Mouse (Mus musculus) stomach, embryonic 16.5 days (tissue): Measurements from ENCODE around the gene Fam136a. TPM values are rescaled to one million over a fixed set of nuclear protein-coding genes. Genes with fewer than 3 reads are reported as not detected.

Source experiments
- ATAC-seq: fragments of 200-750 bp; cut with Nextera tagmentation; 2 replicates; pipeline ENCODE4 v1.8.0; 2017; ENCODE audit warnings: moderate number of reproducible peaks, moderate TSS enrichment; ENCODE audit not compliant: insufficient read depth, low FRiP score
- H3K27ac ChIP-seq: fragments of 300-500 bp; sonication (generic); 2 replicates; pipeline ENCODE4 v1.5.1; 2014; ENCODE audit warnings: low read length
- H3K27me3 ChIP-seq: fragments of 300-500 bp; sonication (generic); 2 replicates; pipeline ENCODE4 v1.6.1; 2014; ENCODE audit warnings: low read length, control low read depth, mixed read lengths; ENCODE audit not compliant: control insufficient read depth, insufficient read depth
- H3K36me3 ChIP-seq: fragments of 300-500 bp; sonication (generic); 2 replicates; pipeline ENCODE4 v1.6.1; 2014; ENCODE audit warnings: low read length; ENCODE audit not compliant: control insufficient read depth, insufficient read depth
- H3K4me1 ChIP-seq: fragments of 300-500 bp; sonication (generic); 2 replicates; pipeline ENCODE4 v1.6.1; 2014; ENCODE audit warnings: low read length, control low read depth, mixed read lengths; ENCODE audit not compliant: control insufficient read depth, insufficient read depth
- H3K4me2 ChIP-seq: fragments of 300-500 bp; sonication (generic); 2 replicates; pipeline ENCODE4 v1.6.1; 2014; ENCODE audit warnings: low read depth, low read length, mixed read lengths
- H3K4me3 ChIP-seq: fragments of 300-500 bp; sonication (generic); replicated peaks from 2 replicates; pipeline ENCODE4 v1.5.1; 2014; ENCODE audit warnings: mild to moderate bottlenecking, low read length
- H3K9ac ChIP-seq: fragments of 300-500 bp; sonication (generic); 2 replicates; pipeline ENCODE4 v1.6.1; 2014; ENCODE audit warnings: low read length
- H3K9me3 ChIP-seq: fragments of 300-500 bp; sonication (generic); replicated peaks from 2 replicates; pipeline ENCODE4 v1.6.1; 2016; ENCODE audit warnings: low read length, control low read depth; ENCODE audit not compliant: control insufficient read depth
- WGBS: fragments of 180-500 bp; shearing (Covaris S2); extraction: QIAGEN DNeasy Blood & Tissue Kit; methylation state at CpG from one replicate; pipeline ENCODE4 v1.1.7; 2014; 5-methylcytosine and 5-hydroxymethylcytosine counted together
- polyA plus RNA-seq: library from polyadenylated mRNA; unstranded; fragments of >200 nt; fragmentation: Nextera tagmentation; extraction: Ambion mirVana; gene quantifications from 2 replicates; pipeline ENCODE4 v1.2.1, GENCODE M21; 2015

Gene Fam136a
- polyA plus RNA-seq, 1 experiment from 2014 or later = 128 TPM

DNA sequence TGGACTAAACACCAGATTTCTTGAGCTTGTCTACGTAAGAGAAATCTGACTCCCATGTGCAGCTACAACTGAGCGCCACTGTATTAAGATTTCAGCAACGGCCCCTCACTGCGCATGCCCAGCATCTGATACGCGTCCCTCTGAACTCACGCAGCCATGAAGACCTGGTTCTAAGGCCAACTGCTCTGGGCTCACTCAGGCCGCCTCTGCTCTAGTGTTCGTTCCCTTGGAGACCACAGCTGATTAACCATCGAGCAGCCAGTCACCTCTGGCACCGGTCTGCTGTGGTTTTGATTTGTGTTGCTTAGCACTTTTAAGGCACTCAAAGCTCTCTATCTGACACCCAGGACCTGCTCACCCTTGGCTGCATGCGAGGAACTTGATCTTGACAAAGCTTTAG is 21.9 kb downstream of the Fam136a start:
- ATAC-seq = no peak
- Histone ChIP-seq H3K4me3 (no peak overlapping the region), H3K27me3 (no peaks in the 10 kb centered on the region), H3K9ac (no peak overlapping the region), H3K4me1 (no peaks in the 10 kb centered on the region), H3K27ac (no peak overlapping the region), H3K36me3 (peaks cover 39% of the 10 kb centered on the region; the same call in 1 of the 2 replicates), H3K9me3 (no peaks in the 10 kb centered on the region), H3K4me2 (no peak overlapping the region)
- WGBS = 87% methylated on average over 12 of the region's 12 CpGs

DNA sequence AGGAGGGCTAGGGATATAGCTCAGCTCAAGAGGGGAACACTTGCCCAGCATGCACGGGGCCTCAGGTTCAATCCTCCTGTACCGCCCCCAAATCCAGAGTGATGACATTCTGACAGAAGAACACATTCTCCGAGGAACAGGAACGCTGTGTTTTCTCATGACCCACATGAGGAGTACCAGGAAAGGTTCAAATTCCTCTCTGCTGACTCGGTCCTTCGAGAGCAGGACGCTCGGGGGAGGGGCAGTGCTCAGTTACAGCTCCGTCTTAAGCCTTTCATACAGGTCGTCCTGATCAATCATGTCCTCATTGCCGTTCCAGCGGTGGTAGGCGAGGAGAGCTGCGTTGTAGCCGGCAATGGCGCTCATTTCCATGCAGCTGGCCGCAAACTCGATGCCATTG is 23.0 kb downstream of the Fam136a start:
- H3K27me3 ChIP-seq = no peaks in the 10 kb centered on the region
- peaks cover 39% of the 10 kb centered on the region; the same call in 1 of the 2 replicates for H3K36me3 ChIP-seq
- no peaks in the 10 kb centered on the region for H3K9me3 ChIP-seq
- no peaks in the 10 kb centered on the region for H3K4me1 ChIP-seq
- no peak overlapping the region for H3K27ac ChIP-seq
- ATAC-seq = no peak
- no peak overlapping the region for H3K4me2 ChIP-seq
- no peak overlapping the region for H3K4me3 ChIP-seq
- no peak overlapping the region for H3K9ac ChIP-seq
- 68% methylated on average over 18 of the region's 18 CpGs for WGBS

DNA sequence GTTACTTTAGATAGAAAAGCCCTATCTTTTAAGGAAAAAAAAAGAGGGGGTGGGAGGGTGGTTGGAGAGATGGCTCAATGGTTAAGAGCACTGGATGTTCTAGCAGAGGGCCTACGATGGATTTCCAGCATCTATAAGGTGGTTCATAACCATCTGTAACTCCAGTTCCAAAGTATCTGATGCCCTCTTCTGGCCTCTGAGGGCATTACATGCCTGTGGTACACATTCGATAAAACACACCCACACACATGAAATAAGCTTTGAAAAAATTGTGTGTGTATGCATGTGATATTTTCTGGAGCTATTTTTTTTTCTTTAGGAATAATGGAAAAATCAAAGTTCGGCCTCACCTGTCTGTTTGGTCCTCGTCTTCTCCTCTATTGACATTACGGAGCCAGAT is 25.9 kb downstream of the Fam136a start:
- WGBS = 93% methylated on average over 5 of the region's 5 CpGs
- no peak overlapping the region for H3K9ac ChIP-seq
- no peak overlapping the region for H3K4me2 ChIP-seq
- peaks cover 20% of the 10 kb centered on the region for H3K4me1 ChIP-seq
- no peak overlapping the region for H3K27ac ChIP-seq
- no peaks in the 10 kb centered on the region for H3K27me3 ChIP-seq
- peaks cover 36% of the 10 kb centered on the region; the same call in 1 of the 2 replicates for H3K36me3 ChIP-seq
- H3K4me3 ChIP-seq = no peak overlapping the region
- no peak for ATAC-seq
- no peaks in the 10 kb centered on the region for H3K9me3 ChIP-seq

DNA sequence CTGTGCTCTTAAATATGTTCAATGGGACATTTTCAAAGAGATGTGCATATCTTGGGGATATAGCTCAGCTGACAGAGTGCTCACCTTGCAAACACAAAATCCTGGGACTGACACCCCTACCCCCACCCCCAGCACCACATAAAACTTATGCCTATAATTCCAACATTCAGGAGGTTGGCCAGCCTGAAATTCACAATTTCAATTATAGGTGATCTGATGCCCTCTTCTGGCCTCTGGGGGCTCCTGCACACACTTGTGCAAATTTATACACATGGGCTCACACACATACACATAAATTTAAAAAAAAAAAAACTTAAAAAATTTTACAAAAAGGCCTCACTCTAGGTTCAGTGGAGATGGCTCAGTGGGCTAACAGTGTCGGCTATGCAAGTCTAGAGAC is 27.7 kb downstream of the Fam136a start:
- Histone ChIP-seq H3K9me3 (no peaks in the 10 kb centered on the region), H3K27me3 (no peaks in the 10 kb centered on the region), H3K4me2 (no peak overlapping the region), H3K36me3 (peaks cover 30% of the 10 kb centered on the region; the same call in 1 of the 2 replicates), H3K4me1 (peaks cover 26% of the 10 kb centered on the region), H3K9ac (no peak overlapping the region), H3K4me3 (no peak overlapping the region), H3K27ac (no peak overlapping the region)
- ATAC-seq = no peak
- 93% methylated on average over 1 of the region's 1 CpGs for WGBS

DNA sequence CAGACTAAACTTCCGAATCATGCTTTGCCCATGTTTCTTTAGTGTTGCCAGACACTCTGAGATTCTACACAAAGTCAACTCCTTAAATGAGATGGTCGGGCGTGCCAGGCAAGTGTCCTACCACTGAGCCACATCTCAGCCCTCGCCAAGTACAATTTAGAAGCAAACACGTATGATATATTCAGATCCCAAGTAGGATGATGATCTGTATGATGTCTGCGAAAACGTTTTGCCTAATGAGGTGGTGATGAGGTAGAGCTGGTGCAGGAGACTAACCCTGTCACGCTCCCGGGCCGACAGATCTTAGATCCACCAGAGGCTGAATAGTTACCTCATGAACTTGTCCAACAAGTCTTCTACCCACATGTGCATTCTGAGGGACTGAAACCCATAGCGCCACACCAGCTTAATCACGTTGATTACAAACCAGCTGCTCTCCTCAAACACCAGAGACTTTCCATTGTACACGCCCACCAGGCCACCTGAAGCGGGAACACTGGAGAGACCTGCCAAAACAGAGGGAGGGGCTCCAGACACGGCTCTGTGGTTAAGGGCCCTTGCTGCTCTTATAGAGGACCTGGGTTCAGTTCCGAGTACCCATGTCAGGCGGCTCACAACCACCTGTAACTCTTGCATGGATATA is 28.8 kb downstream of the Fam136a start:
- H3K4me1 ChIP-seq = peaks cover 26% of the 10 kb centered on the region
- no peaks in the 10 kb centered on the region for H3K9me3 ChIP-seq
- peak overlapping the region; percentile 92; the same call in 1 of the 2 replicates for H3K4me2 ChIP-seq
- H3K4me3 ChIP-seq = no peak overlapping the region
- H3K36me3 ChIP-seq = peaks cover 22% of the 10 kb centered on the region; the same call in 1 of the 2 replicates
- H3K27me3 ChIP-seq = no peaks in the 10 kb centered on the region
- no peak for ATAC-seq
- 78% methylated on average over 17 of the region's 17 CpGs for WGBS
- H3K27ac ChIP-seq = peak overlapping the region; percentile 43
- no peak overlapping the region for H3K9ac ChIP-seq

DNA sequence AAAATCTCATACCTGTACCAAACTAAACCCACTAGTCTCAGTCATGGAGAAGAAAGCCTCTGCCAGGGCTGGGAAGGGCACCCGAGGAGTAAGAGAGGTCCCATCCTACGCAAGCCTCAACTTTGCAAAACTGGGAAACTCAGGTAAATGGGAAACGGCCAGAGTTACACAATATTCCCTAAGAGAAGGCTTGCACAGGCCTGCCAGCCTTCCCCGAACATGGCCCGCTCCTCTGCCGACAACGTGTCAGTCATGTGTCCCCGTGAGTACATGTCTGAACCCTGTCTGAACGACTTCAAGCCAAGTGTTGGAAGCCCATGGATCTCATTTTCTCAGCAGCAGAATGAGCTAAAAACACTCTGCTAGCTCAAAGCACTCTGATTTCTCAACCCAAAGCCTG is 29.6 kb downstream of the Fam136a start:
- ATAC-seq = no peak
- Histone ChIP-seq H3K4me2 (peak overlapping the region; percentile 92), H3K9me3 (no peaks in the 10 kb centered on the region), H3K27me3 (no peaks in the 10 kb centered on the region), H3K9ac (peak overlapping the region; percentile 2; the same call in 1 of the 2 replicates), H3K4me3 (peak overlapping the region; percentile 99), H3K36me3 (peaks cover 20% of the 10 kb centered on the region; the same call in 1 of the 2 replicates), H3K27ac (peak overlapping the region; percentile 43), H3K4me1 (peaks cover 26% of the 10 kb centered on the region)
- WGBS = 68% methylated on average over 9 of the region's 9 CpGs

DNA sequence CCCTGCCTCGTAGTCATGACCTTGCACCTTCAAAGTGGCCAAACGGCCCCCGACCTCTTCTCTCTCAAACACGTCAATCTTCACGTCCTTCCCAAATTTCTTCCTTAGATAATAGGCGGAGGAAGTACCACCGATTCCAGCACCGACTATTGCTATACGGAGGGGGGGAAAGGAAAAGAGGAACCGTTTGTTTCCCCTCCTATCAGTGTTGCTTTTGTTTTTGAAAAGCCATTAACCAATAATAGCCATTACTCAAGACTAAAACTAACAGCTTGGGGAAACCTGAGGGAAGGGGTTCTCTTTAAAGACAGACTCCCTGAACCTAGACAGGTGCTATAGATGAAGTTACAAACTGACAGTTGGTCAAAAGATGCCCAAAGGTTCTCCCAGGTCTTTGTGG is 30.5 kb downstream of the Fam136a start:
- ATAC-seq = no peak
- H3K27ac ChIP-seq = peak overlapping the region; percentile 94; the same call in 1 of the 2 replicates
- H3K9ac ChIP-seq = peak overlapping the region; percentile 93
- peak overlapping the region; percentile 92 for H3K4me2 ChIP-seq
- no peaks in the 10 kb centered on the region for H3K9me3 ChIP-seq
- H3K4me1 ChIP-seq = peaks cover 29% of the 10 kb centered on the region
- H3K4me3 ChIP-seq = peak overlapping the region; percentile 99
- no peaks in the 10 kb centered on the region for H3K27me3 ChIP-seq
- peaks cover 11% of the 10 kb centered on the region; the same call in 1 of the 2 replicates for H3K36me3 ChIP-seq
- 18% methylated on average over 10 of the region's 10 CpGs for WGBS

DNA sequence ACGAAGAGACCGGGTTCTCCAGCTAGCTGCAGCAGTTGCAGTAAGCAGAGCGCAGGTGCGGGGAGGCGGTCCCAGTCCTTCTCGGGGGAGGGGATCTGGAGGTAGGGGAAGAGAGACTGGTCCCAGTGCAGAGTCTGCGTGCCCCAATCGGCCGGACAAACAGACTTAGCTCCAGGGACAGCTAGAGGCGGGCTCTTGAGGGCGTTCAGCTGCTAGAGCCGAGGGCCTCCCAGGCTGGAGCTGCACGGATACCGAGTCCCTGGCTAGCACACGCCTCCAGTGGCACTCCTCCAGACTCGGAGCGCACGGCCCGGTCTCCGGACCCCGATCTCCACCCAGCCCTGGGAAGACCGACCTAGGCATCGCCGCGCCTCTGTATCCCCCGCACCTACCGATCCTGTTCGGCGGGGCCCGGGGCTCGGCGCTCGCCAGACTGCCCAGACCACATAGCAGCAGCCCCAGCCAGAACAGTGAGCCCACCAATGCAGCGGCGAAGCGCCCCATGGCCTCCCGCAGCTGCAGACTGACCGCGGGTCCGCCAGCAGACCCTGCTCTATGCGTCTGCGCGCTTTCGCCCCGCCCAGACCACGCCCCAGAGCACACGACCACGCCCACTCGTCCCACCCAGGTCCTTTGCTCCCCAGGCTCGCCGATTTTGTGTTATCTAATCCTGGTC is 31.3 kb downstream of the Fam136a start, which contains the start of gene Pcyox1:
Pcyox1 (minus strand) TSS at position 574 of the 676 bp plus-strand sequence.
- H3K4me1 ChIP-seq = peaks cover 30% of the 10 kb centered on the region
- H3K27ac ChIP-seq = peak within 1 kb of the TSS; percentile 94
- peak within 1 kb of the TSS; percentile 99 for H3K4me3 ChIP-seq
- peak within 1 kb of the TSS; percentile 92 for H3K4me2 ChIP-seq
- ATAC-seq = peak; percentile 95
- no peaks in the 10 kb centered on the region for H3K9me3 ChIP-seq
- WGBS = 0% methylated on average over 51 of the region's 51 CpGs
- peaks cover 3% of the 10 kb centered on the region; the same call in 1 of the 2 replicates for H3K36me3 ChIP-seq
- peak within 1 kb of the TSS; percentile 93 for H3K9ac ChIP-seq
- no peaks in the 10 kb centered on the region for H3K27me3 ChIP-seq
